Mouse (Mus musculus) urinary bladder, adult 18-20 months (tissue): ENCODE data around the gene Zswim9.

Source experiments
- DNase-seq, 2 experiments: peaks; one replicate each; pipeline ENCODE4 v3.0.0; 2022; ENCODE audit warnings: low spot score in 2 of 2, mixed read lengths in 2 of 2

Zswim9 gene

DNA sequence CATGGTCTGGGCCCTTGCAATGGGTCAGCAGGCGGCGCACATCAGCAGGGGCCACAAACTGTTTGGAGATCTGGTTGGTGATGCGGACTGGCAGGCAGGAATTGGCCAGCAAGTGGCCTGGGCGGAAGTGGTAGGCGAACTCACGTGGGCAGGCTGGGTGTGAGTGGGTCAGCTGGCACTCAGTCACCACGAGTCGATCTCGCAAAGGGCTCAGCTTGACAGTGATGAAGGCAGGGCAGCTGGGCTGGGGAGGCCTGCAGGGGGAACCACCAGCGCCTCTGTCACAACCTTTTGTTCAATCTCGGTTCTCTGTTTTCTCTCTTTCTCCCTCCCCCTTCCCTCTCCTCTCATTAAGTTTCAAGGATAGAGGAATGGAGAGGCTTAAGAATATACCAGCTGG lies 9.1 kb downstream of the Zswim9 start:
- no peak for DNase-seq

DNA sequence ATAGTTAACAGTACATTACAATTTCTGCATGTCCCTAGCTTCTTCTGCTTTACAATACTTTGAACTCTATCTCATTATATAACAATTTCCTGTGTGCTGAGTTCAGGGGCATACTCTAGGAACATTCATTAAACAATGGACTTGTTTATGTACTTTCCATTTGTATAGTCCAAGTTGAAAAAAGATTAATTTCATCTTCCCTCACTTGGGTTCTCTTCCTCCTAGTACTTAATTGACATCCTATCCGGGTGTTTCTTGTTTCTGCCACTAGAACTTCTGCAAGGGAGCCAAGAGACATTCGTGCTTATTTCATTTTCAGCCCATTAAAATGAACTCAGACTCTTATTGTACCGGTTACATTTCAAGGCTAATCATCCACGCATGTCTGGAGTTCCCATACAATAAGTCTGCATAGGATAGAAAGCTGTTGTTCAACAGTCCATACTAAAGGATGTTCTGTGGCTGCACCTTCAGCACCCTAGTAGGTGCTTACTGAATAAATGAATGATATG lies 9.7 kb downstream of the Zswim9 start:
- no peak for DNase-seq

DNA sequence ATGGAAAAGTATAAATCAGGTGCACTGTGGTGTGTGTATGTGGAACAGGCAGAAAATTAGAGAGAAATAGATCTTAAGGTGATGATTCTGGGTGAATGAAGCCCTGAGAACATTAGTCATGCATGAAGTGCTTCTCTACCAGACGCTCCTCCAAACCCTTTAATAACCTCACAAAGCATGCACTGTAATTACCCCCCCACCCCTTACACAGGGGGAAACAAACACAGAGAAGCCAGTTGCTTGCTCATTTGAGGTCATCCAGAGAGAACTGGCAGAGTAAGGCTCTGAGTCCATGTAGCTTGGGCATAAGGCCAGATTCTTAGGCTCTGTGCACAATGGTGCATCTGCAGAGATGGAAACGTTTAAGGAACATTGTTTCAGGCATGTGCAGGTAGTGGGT lies 14.1 kb downstream of the Zswim9 start:
- no peak for DNase-seq

DNA sequence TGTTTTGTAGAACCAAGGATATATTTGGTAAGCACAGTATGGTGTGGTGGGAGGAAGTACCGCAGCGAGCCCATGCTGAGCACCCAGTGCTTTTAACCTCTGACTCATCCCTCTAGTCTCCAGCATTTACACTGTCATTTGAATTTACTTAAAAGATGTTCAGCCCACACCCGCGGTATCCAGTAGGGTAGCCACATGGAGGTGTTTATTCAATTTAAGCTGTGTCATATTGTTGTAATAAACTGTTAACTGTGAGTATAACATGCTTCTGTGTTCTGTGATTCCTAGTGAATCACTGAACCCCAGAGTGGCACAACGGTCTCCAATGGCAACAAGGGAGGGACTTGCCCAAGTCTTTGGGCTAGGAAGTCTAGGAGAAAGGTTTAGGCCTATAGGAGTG lies 14.7 kb downstream of the Zswim9 start:
- DNase-seq = no peak

GRCm38 (mm10) chr7:13260746-13261700 lies 17.5 kb downstream of the Zswim9 start:
- DNase-seq = no peak

GRCm38 (mm10) chr7:13212720-13213119 lies 65.8 kb downstream of the Zswim9 start, which contains the start of gene Vmn1r89:
Gene Vmn1r89 (plus strand): TSS chr7:13213020.
- no peak for DNase-seq
